Mouse (Mus musculus) liver, adult 2 months (tissue): ENCODE measurements around the gene Gm20671.
"Not testable (repeated sequence)": the region's sequence is repeated elsewhere in the genome, so short reads cannot be mapped to it uniquely, and the experiment has no call there.

Experiments used
- CTCF ChIP-seq: fragments of 200-500 bp; IDR thresholded peaks from 2 replicates; pipeline ENCODE4 v1.5.1; 2011; ENCODE audit warnings: low read depth, low read length, control low read depth
- POLR2A ChIP-seq: fragments of 200-500 bp; IDR thresholded peaks from 2 replicates; pipeline ENCODE4 v1.6.1; 2011; ENCODE audit warnings: low read length, control low read depth; ENCODE audit not compliant: insufficient read depth; ENCODE audit errors: extremely low read depth

- not testable (repeated sequence) for TF ChIP-seq CTCF, POLR2A
Measured at GRCm38 (mm10) chr5:32722711-32723110, 104.2 kb downstream of the Gm20671 start.
